Mouse (Mus musculus): ENCODE results near the gene Apoa5.

DNA sequence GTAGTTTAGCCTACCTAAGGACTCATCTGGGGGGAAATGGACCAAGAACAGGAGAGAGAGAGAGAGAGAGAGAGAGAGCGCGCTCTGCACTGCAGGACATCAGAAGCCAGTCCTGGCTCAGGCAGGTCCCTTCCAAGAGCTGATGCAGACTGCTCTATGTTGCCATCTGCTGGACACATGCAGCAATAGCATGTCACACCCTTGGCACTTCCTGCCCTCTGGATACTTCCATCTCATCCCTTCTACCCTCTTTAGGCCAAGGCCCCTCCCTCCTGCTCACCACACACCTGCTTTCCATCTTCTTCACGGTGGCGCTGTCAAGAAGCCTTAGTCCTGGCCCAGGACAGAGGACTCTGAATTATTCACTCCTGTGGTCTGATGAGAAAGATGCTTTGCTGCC is 46.1 kb downstream of the Apoa5 start:
- TF ChIP-seq CTCF (IDR thresholded peaks at IDR 0.05; ENCODE audit: low read depth) (peak; percentile 98), EP300 (IDR thresholded peaks at IDR 0.05; ENCODE audit: low read depth) (no peak)

Measured in liver, embryonic 14.5 days (tissue).